ENCODE assay signal across 9 mouse cellular contexts in genomic region chrX:164066185-164066584, GRCm38 (mm10). TPM values are rescaled to one million over a fixed set of nuclear protein-coding genes. Genes with fewer than 3 reads are reported as not detected.
DNase-seq lines count a peak whose midpoint lies in the region; ATAC-seq lines count a peak whose summit lies in the region.
"Had no signal": no experiment of that assay in that cellular context is flagged by ENCODE, and none has a peak within 500 bp of the region (broad histone marks: within the 10 kb centered on the region; RNA-seq: fewer than 3 reads in every experiment).

No protein-coding gene starts in this region.

- WGBS in liver, embryonic 12.5 days (ENCODE audit: insufficient replicate concordance), result 7% methylated on average over 2 of the region's 2 CpGs

- H3K4me3 ChIP-seq in liver, embryonic 12.5 days, result no peak overlapping the region
- H3K4me3 ChIP-seq: embryonic facial prominence, embryonic 12.5 days had no signal

- no peak overlapping the region for H3K27ac ChIP-seq in liver, embryonic 12.5 days
- H3K27ac ChIP-seq: embryonic facial prominence, embryonic 12.5 days had no signal

- DNase-seq in 416B (ENCODE audit: low read depth), result peak; percentile 84
- peak; percentile 58 to 83 for DNase-seq in adrenal gland, adult (ENCODE audit: inconsistent age in 2 of 2, low spot score in 1 of 2)
- peak; percentile 84 for DNase-seq in embryo, embryonic 10.5 days (ENCODE audit: low spot score)
- DNase-seq in heart, adult 8-10 months (ENCODE audit: low spot score), result peak; percentile 53
- DNase-seq in kidney, postnatal 10 days, result peak; percentile 85
- peak; percentile 55 to 61 for DNase-seq in natural killer cell, adult 2 months (ENCODE audit: low spot score in 2 of 2)
- DNase-seq in telencephalon, adult 2 months (ENCODE audit: low read depth, low spot score), result peak; percentile 47

- no peak overlapping the region for H3K4me2 ChIP-seq in liver, embryonic 12.5 days
- H3K4me2 ChIP-seq: embryonic facial prominence, embryonic 12.5 days had no signal

- H3K36me3 ChIP-seq in liver, embryonic 12.5 days, result peaks cover 3% of the 10 kb centered on the region; the same call in 1 of the 2 replicates
- H3K36me3 ChIP-seq: embryonic facial prominence, embryonic 12.5 days had no signal

- ATAC-seq in liver, embryonic 12.5 days, result peak; percentile 64; the same call in 1 of the 2 replicates

- H3K4me1 ChIP-seq in liver, embryonic 12.5 days, result no peaks in the 10 kb centered on the region
- H3K4me1 ChIP-seq: embryonic facial prominence, embryonic 12.5 days had no signal

- H3K9ac ChIP-seq in liver, embryonic 12.5 days, result no peak overlapping the region
- H3K9ac ChIP-seq: embryonic facial prominence, embryonic 12.5 days had no signal

- no peaks in the 10 kb centered on the region for H3K27me3 ChIP-seq in liver, embryonic 12.5 days (replicated peaks)
- H3K27me3 ChIP-seq: embryonic facial prominence, embryonic 12.5 days had no signal

- no peaks in the 10 kb centered on the region for H3K9me3 ChIP-seq in liver, embryonic 12.5 days (replicated peaks)
- H3K9me3 ChIP-seq: embryonic facial prominence, embryonic 12.5 days had no signal

RNA-seq across cellular contexts. Expression of gene Siah1b, which starts 10.1 kb away (rescaled TPM):
- total RNA-seq in heart, adult 8-10 months (2022), result 1 to 10 TPM; 3.7 to 4.7 (median 4.3) TPM
- polyA plus RNA-seq in liver, embryonic 12.5 days (2016; fragmentation: Nextera tagmentation; extraction: Ambion mirVana), result 23.3 and 24.8 TPM in 2 replicates

RNA-seq across cellular contexts. Expression of gene Cltrn, which starts 22.4 kb away (rescaled TPM):
- not detected for total RNA-seq in heart, adult 8-10 months (2022)
- 0.24 and 0.63 TPM in 2 replicates for polyA plus RNA-seq in liver, embryonic 12.5 days (2016; fragmentation: Nextera tagmentation; extraction: Ambion mirVana)

RNA-seq across cellular contexts. Expression of gene Car5b, which starts 38.4 kb away (rescaled TPM):
- total RNA-seq in heart, adult 8-10 months (2022), result 1 to 10 TPM in 1 of 4 experiments, under 1 TPM in 3; 0.44 to 1.5 (median 0.63) TPM
- 0.14 and 0.22 TPM in 2 replicates for polyA plus RNA-seq in liver, embryonic 12.5 days (2016; fragmentation: Nextera tagmentation; extraction: Ambion mirVana)
